Mouse (Mus musculus) forebrain, embryonic 13.5 days (tissue): ENCODE results near the gene Large2. TPM values are rescaled to one million over a fixed set of nuclear protein-coding genes. Genes with fewer than 3 reads are reported as not detected.

Experiments used
- ATAC-seq: fragments of 200-750 bp; cut with Nextera tagmentation; 2 replicates; pipeline ENCODE4 v1.8.0; 2017
- H3K27ac ChIP-seq: fragments of 300-500 bp; sonication (generic); 2 replicates; pipeline ENCODE4 v1.5.1; 2015; ENCODE audit warnings: inconsistent platforms, mild to moderate bottlenecking, moderate library complexity
- H3K27me3 ChIP-seq: fragments of 300-500 bp; sonication (generic); 2 replicates; pipeline ENCODE4 v1.6.1; 2015; ENCODE audit warnings: mild to moderate bottlenecking, inconsistent platforms
- H3K36me3 ChIP-seq: fragments of 300-500 bp; sonication (generic); 2 replicates; pipeline ENCODE4 v1.6.1; 2015; ENCODE audit warnings: mild to moderate bottlenecking, inconsistent platforms; ENCODE audit not compliant: poor library complexity, severe bottlenecking
- H3K4me1 ChIP-seq: fragments of 300-500 bp; sonication (generic); 2 replicates; pipeline ENCODE4 v1.6.1; 2015; ENCODE audit warnings: inconsistent platforms
- H3K4me2 ChIP-seq: fragments of 300-500 bp; sonication (generic); 2 replicates; pipeline ENCODE4 v1.6.1; 2015; ENCODE audit warnings: inconsistent platforms, mild to moderate bottlenecking, moderate library complexity
- H3K4me3 ChIP-seq: fragments of 300-500 bp; sonication (generic); 2 replicates; pipeline ENCODE4 v1.5.1; 2015; ENCODE audit warnings: mild to moderate bottlenecking, inconsistent platforms
- H3K9ac ChIP-seq: fragments of 300-500 bp; sonication (generic); 2 replicates; pipeline ENCODE4 v1.6.1; 2015; ENCODE audit warnings: mild to moderate bottlenecking, inconsistent platforms
- H3K9me3 ChIP-seq: fragments of 300-500 bp; sonication (generic); replicated peaks from 2 replicates; pipeline ENCODE4 v1.6.1; 2016; ENCODE audit warnings: inconsistent platforms
- WGBS: fragments of 180-500 bp; shearing (Covaris S2); methylation state at CpG from one replicate; pipeline ENCODE4 v1.1.7; 2015; 5-methylcytosine and 5-hydroxymethylcytosine counted together
- polyA plus RNA-seq: library from polyadenylated mRNA; unstranded; fragments of >200 nt; fragmentation: Nextera tagmentation; extraction: Ambion mirVana; gene quantifications from 2 replicates; pipeline ENCODE4 v1.2.1, GENCODE M21; 2015

Large2 gene
- polyA plus RNA-seq, 1 experiment from 2014 or later: 1.5 TPM

GRCm38 (mm10) chr2:92376300-92376699 lies 1.6 kb upstream of the Large2 start:
- H3K9me3 ChIP-seq: no peaks in the 10 kb centered on the region
- no peak for ATAC-seq
- peak overlapping the region; percentile 80 for H3K4me3 ChIP-seq
- peak overlapping the region; percentile 80 for H3K9ac ChIP-seq
- peaks cover 7% of the 10 kb centered on the region for H3K27me3 ChIP-seq
- H3K36me3 ChIP-seq: peaks cover 43% of the 10 kb centered on the region
- peaks cover 41% of the 10 kb centered on the region for H3K4me1 ChIP-seq
- 88% methylated on average over 6 of the region's 6 CpGs for WGBS
- H3K4me2 ChIP-seq: peak overlapping the region; percentile 82
- no peak overlapping the region for H3K27ac ChIP-seq

- Histone ChIP-seq H3K4me2 (peak overlapping the region; percentile 82), H3K4me3 (peak overlapping the region; percentile 80), H3K36me3 (peaks cover 38% of the 10 kb centered on the region), H3K4me1 (peaks cover 46% of the 10 kb centered on the region), H3K27me3 (peaks cover 12% of the 10 kb centered on the region), H3K27ac (peak overlapping the region; percentile 85; the same call in 1 of the 2 replicates), H3K9ac (peak overlapping the region; percentile 80), H3K9me3 (no peaks in the 10 kb centered on the region)
- ATAC-seq: no peak
- 13% methylated on average over 10 of the region's 10 CpGs for WGBS
These were observed 1.1 kb upstream of the Large2 start for GRCm38 (mm10) chr2:92375788-92376187.

- Histone ChIP-seq H3K27ac (peak overlapping the region; percentile 85), H3K4me1 (peaks cover 53% of the 10 kb centered on the region), H3K27me3 (peaks cover 18% of the 10 kb centered on the region), H3K4me3 (peak overlapping the region; percentile 80), H3K36me3 (peaks cover 32% of the 10 kb centered on the region), H3K9me3 (no peaks in the 10 kb centered on the region), H3K4me2 (peak overlapping the region; percentile 82), H3K9ac (peak overlapping the region; percentile 80)
- 1% methylated on average over 29 of the region's 29 CpGs for WGBS
- ATAC-seq: peak; percentile 94
These were observed 492 bp upstream of the Large2 start for GRCm38 (mm10) chr2:92375099-92375623.

GRCm38 (mm10) chr2:92373437-92373813 lies 1.2 kb downstream of the Large2 start:
- ATAC-seq: no peak
- peak overlapping the region; percentile 82 for H3K4me2 ChIP-seq
- WGBS: 60% methylated on average over 11 of the region's 11 CpGs

GRCm38 (mm10) chr2:92372767-92373436 lies 1.8 kb downstream of the Large2 start:
- peak overlapping the region; percentile 61; the same call in 1 of the 2 replicates for H3K4me2 ChIP-seq
- H3K27ac ChIP-seq: peak overlapping the region; percentile 63
- H3K9ac ChIP-seq: peak overlapping the region; percentile 21; the same call in 1 of the 2 replicates
- 18% methylated on average over 9 of the region's 9 CpGs for WGBS
- H3K36me3 ChIP-seq: peaks cover 9% of the 10 kb centered on the region
- peaks cover 58% of the 10 kb centered on the region for H3K4me1 ChIP-seq
- H3K4me3 ChIP-seq: no peak overlapping the region
- H3K9me3 ChIP-seq: no peaks in the 10 kb centered on the region
- peaks cover 28% of the 10 kb centered on the region for H3K27me3 ChIP-seq
- no peak for ATAC-seq

More at GRCm38 (mm10) chr2:92373437-92373813, 1.2 kb downstream of the Large2 start:
- H3K27ac ChIP-seq: peak overlapping the region; percentile 63; the same call in 1 of the 2 replicates
- H3K36me3 ChIP-seq: peaks cover 14% of the 10 kb centered on the region
- H3K9ac ChIP-seq: no peak overlapping the region
- H3K9me3 ChIP-seq: no peaks in the 10 kb centered on the region
- H3K4me1 ChIP-seq: peaks cover 58% of the 10 kb centered on the region
- no peak overlapping the region for H3K4me3 ChIP-seq
- peaks cover 28% of the 10 kb centered on the region for H3K27me3 ChIP-seq

- H3K9me3 ChIP-seq: no peaks in the 10 kb centered on the region
- H3K9ac ChIP-seq: no peak overlapping the region
- peaks cover 28% of the 10 kb centered on the region for H3K27me3 ChIP-seq
- WGBS: 2% methylated on average over 10 of the region's 10 CpGs
- H3K36me3 ChIP-seq: 0 out of 2 replicates have a peak, but pooled peaks cover 2% of the 10 kb centered on the region
- H3K4me1 ChIP-seq: peaks cover 62% of the 10 kb centered on the region
- no peak for ATAC-seq
- H3K27ac ChIP-seq: peak overlapping the region; percentile 63
- no peak overlapping the region for H3K4me3 ChIP-seq
- peak overlapping the region; percentile 61; the same call in 1 of the 2 replicates for H3K4me2 ChIP-seq
These were observed 2.5 kb downstream of the Large2 start for GRCm38 (mm10) chr2:92371971-92372690.

- H3K4me3 ChIP-seq: peak overlapping the region; percentile 33
- H3K4me1 ChIP-seq: peaks cover 58% of the 10 kb centered on the region
- WGBS: 2% methylated on average over 45 of the region's 45 CpGs
- no peaks in the 10 kb centered on the region for H3K9me3 ChIP-seq
- H3K4me2 ChIP-seq: peak overlapping the region; percentile 61
- H3K9ac ChIP-seq: peak overlapping the region; percentile 60
- ATAC-seq: no peak
- H3K27ac ChIP-seq: no peak overlapping the region; the same call in 1 of the 2 replicates
- H3K27me3 ChIP-seq: peaks cover 28% of the 10 kb centered on the region
- 0 out of 2 replicates have a peak, but pooled peaks cover 4% of the 10 kb centered on the region for H3K36me3 ChIP-seq
These were observed 3.6 kb downstream of the Large2 start for GRCm38 (mm10) chr2:92370821-92371805.

- Histone ChIP-seq H3K36me3 (peaks cover 10% of the 10 kb centered on the region), H3K4me3 (peak overlapping the region; percentile 33), H3K27me3 (peaks cover 28% of the 10 kb centered on the region), H3K9me3 (no peaks in the 10 kb centered on the region), H3K9ac (peak overlapping the region; percentile 60), H3K4me1 (peaks cover 51% of the 10 kb centered on the region), H3K4me2 (peak overlapping the region; percentile 61), H3K27ac (no peak overlapping the region)
- ATAC-seq: no peak
- WGBS: 10% methylated on average over 18 of the region's 19 CpGs
These were observed 4.3 kb downstream of the Large2 start for GRCm38 (mm10) chr2:92370375-92370774.

- no peak for ATAC-seq
- H3K9me3 ChIP-seq: no peaks in the 10 kb centered on the region
- 49% methylated on average over 20 of the region's 20 CpGs for WGBS
- peaks cover 27% of the 10 kb centered on the region for H3K36me3 ChIP-seq
- H3K27me3 ChIP-seq: peaks cover 28% of the 10 kb centered on the region
- H3K4me2 ChIP-seq: no peak overlapping the region
- peaks cover 33% of the 10 kb centered on the region for H3K4me1 ChIP-seq
- no peak overlapping the region for H3K27ac ChIP-seq
- no peak overlapping the region for H3K9ac ChIP-seq
- no peak overlapping the region for H3K4me3 ChIP-seq
These were observed 7.2 kb downstream of the Large2 start for GRCm38 (mm10) chr2:92367383-92368029.

GRCm38 (mm10) chr2:92365568-92365967 lies 9.1 kb downstream of the Large2 start:
- H3K4me3 ChIP-seq: no peak overlapping the region
- peaks cover 37% of the 10 kb centered on the region for H3K36me3 ChIP-seq
- 0 out of 2 replicates have a peak, but pooled peaks have one; percentile 13 for ATAC-seq
- H3K9ac ChIP-seq: no peak overlapping the region
- peaks cover 17% of the 10 kb centered on the region for H3K4me1 ChIP-seq
- H3K4me2 ChIP-seq: no peak overlapping the region
- peaks cover 14% of the 10 kb centered on the region for H3K27me3 ChIP-seq
- 95% methylated on average over 10 of the region's 10 CpGs for WGBS
- H3K27ac ChIP-seq: no peak overlapping the region
- no peaks in the 10 kb centered on the region for H3K9me3 ChIP-seq

GRCm38 (mm10) chr2:92364086-92364485 lies 10.6 kb downstream of the Large2 start:
- no peak overlapping the region for H3K9ac ChIP-seq
- H3K36me3 ChIP-seq: peaks cover 52% of the 10 kb centered on the region
- H3K27me3 ChIP-seq: peaks cover under 1% of the 10 kb centered on the region; the same call in 1 of the 2 replicates
- no peak overlapping the region for H3K4me2 ChIP-seq
- 88% methylated on average over 4 of the region's 4 CpGs for WGBS
- H3K9me3 ChIP-seq: no peaks in the 10 kb centered on the region
- no peak for ATAC-seq
- no peak overlapping the region; the same call in 1 of the 2 replicates for H3K27ac ChIP-seq
- H3K4me1 ChIP-seq: peaks cover 12% of the 10 kb centered on the region; the same call in 1 of the 2 replicates
- no peak overlapping the region for H3K4me3 ChIP-seq
